Mouse (Mus musculus): ENCODE measurements at regions not wholly inside any gene's neighbourhood (a gene's known extent, or its start where the extent isn't known, plus 50 kb on each side); places are given as distances from the start of the nearest gene placed in this dataset.

GRCm38 (mm10) chr3:50922832-50923231 lies 301.4 kb upstream of the Noct start:
- TF ChIP-seq CTCF (IDR thresholded peaks at IDR 0.05; ENCODE audit: borderline replicate concordance, control insufficient read depth, extremely low read depth, insufficient read depth, low read length, poor library complexity), result no peak
- no peak for TF ChIP-seq POLR2A (IDR thresholded peaks at IDR 0.05; ENCODE audit: control insufficient read depth, extremely low read depth, insufficient read depth, low read length, poor library complexity)

Data from thymus, adult 2 months (tissue).